Mouse (Mus musculus) heart, adult 2 months (tissue): ENCODE data around the gene Prrt1.

ENCODE experiments used
- CTCF ChIP-seq: fragments of 200-600 bp; IDR thresholded peaks from 2 replicates; pipeline ENCODE4 v1.8.1; 2022; ENCODE audit warnings: antibody characterized with exemption, mild to moderate bottlenecking, moderate library complexity
- EP300 ChIP-seq: fragments of 200-500 bp; IDR thresholded peaks from 2 replicates; pipeline ENCODE4 v1.6.1; 2011; ENCODE audit warnings: low read depth, low read length, control low read depth; ENCODE audit not compliant: insufficient read depth
- POLR2A ChIP-seq: fragments of 200-500 bp; IDR thresholded peaks from 2 replicates; pipeline ENCODE4 v1.6.1; 2011; ENCODE audit warnings: mild to moderate bottlenecking, low read depth, low read length, control low read depth; ENCODE audit not compliant: insufficient read depth

- no peak for TF ChIP-seq POLR2A
- TF ChIP-seq CTCF: no peak
- no peak for TF ChIP-seq EP300
Measured at GRCm38 (mm10) chr17:34658145-34658544, 28.8 kb downstream of the Prrt1 start.
